7 mouse cellular contexts compared by ENCODE assay signal in the genomic region with DNA sequence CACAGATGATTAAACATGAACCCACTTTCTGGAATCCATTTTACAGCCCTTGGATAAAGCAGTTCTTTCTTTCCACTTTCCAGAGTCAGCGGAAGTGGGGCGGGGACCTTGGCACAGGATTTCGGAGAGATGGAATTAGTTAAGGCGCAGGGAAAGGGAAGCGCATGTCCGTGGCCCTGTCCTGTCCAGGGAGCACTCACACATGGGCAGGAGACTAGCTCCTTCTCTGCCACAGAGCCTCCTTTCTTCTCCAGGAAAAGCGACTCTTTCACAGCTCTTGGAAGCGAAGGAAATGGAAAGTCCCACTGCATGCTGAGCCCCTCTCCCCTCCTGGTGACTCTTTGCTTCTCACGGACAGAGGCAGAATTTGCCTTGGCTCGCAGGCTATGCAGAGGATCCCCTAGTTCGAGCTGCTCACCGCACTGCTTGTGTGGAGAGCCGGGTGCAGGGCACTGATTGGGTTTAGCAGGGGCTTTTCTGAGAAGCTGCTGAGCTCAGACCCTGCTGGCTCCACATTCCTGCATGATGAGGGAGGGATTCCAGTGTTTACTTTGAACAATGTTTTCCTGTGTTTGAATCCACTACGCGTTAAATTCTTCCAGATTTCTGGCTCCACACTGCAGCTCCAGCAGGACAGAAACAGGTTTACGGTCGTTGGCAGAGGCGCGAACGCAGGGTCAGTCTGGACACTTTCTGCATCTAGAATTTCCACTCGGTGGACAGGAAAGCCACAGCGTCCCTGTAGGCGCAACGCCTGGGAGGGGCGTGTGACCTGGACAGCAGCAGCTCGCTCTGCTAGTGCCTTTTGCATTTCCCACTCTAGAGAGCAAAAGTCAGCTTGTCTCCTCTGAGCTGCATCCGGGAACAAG. TPM values are rescaled to one million over a fixed set of nuclear protein-coding genes. Genes with fewer than 3 reads are reported as not detected.
DNase-seq lines count a peak whose midpoint lies in the region; ATAC-seq and TF ChIP-seq lines count a peak whose summit lies in the region.

No protein-coding gene starts in this region.

- H3K27me3 ChIP-seq in embryonic facial prominence, embryonic 10.5 days (replicated peaks; ENCODE audit: low read depth, poor library complexity, severe bottlenecking): no peaks in the 10 kb centered on the region; the same call in 1 of the 2 replicates
- no peaks in the 10 kb centered on the region for H3K27me3 ChIP-seq in intestine, embryonic 15.5 days (replicated peaks)
- no peaks in the 10 kb centered on the region for H3K27me3 ChIP-seq in limb, embryonic 12.5 days
- no peaks in the 10 kb centered on the region for H3K27me3 ChIP-seq in midbrain, postnatal 0 days (ENCODE audit: insufficient read depth, low read length)

- peak; percentile 63 for DNase-seq in ZHBTc4 (ENCODE audit: low read depth, low spot score)
- DNase-seq in embryonic facial prominence, embryonic 10.5 days (ENCODE audit: low spot score): peak; percentile 78
- DNase-seq in gastrocnemius, postnatal 4 days (ENCODE audit: low spot score in 2 of 2): peak; percentile 46 to 83
- DNase-seq in midbrain, postnatal 0 days (ENCODE audit: low spot score): peak; percentile 71
- no peak for DNase-seq in thymus, postnatal 25 days

- H3K4me2 ChIP-seq in intestine, embryonic 15.5 days (replicated peaks): peak overlapping the region; percentile 60
- H3K4me2 ChIP-seq in limb, embryonic 12.5 days: peak overlapping the region; percentile 54
- peak overlapping the region; percentile 45 for H3K4me2 ChIP-seq in midbrain, postnatal 0 days (ENCODE audit: low read depth, low read length, poor library complexity, severe bottlenecking)

- no peaks in the 10 kb centered on the region for H3K9me3 ChIP-seq in embryonic facial prominence, embryonic 10.5 days
- H3K9me3 ChIP-seq in intestine, embryonic 15.5 days: no peaks in the 10 kb centered on the region
- H3K9me3 ChIP-seq in limb, embryonic 12.5 days: no peaks in the 10 kb centered on the region
- no peaks in the 10 kb centered on the region for H3K9me3 ChIP-seq in midbrain, postnatal 0 days (ENCODE audit: low read length)

- no peak for TF ChIP-seq CTCF in midbrain, postnatal 0 days (IDR thresholded peaks at IDR 0.05)

- 2% methylated on average over 27 of the region's 27 CpGs for WGBS in embryonic facial prominence, embryonic 10.5 days
- WGBS in intestine, embryonic 15.5 days: 4% methylated on average over 27 of the region's 27 CpGs
- 2% methylated on average over 27 of the region's 27 CpGs for WGBS in limb, embryonic 12.5 days
- WGBS in midbrain, postnatal 0 days: 6% methylated on average over 27 of the region's 27 CpGs

- H3K4me1 ChIP-seq in embryonic facial prominence, embryonic 10.5 days: peaks cover 24% of the 10 kb centered on the region
- peaks cover 16% of the 10 kb centered on the region for H3K4me1 ChIP-seq in intestine, embryonic 15.5 days (replicated peaks)
- peaks cover 28% of the 10 kb centered on the region for H3K4me1 ChIP-seq in limb, embryonic 12.5 days (replicated peaks)
- peaks cover 3% of the 10 kb centered on the region; the same call in 1 of the 2 replicates for H3K4me1 ChIP-seq in midbrain, postnatal 0 days (ENCODE audit: insufficient read depth, low read length)

- H3K36me3 ChIP-seq in embryonic facial prominence, embryonic 10.5 days (replicated peaks): no peaks in the 10 kb centered on the region
- no peaks in the 10 kb centered on the region for H3K36me3 ChIP-seq in intestine, embryonic 15.5 days
- H3K36me3 ChIP-seq in limb, embryonic 12.5 days: no peaks in the 10 kb centered on the region
- H3K36me3 ChIP-seq in midbrain, postnatal 0 days (ENCODE audit: insufficient read depth, low read length): no peaks in the 10 kb centered on the region

- peak overlapping the region; percentile 92 for H3K27ac ChIP-seq in embryonic facial prominence, embryonic 10.5 days (replicated peaks)
- peak overlapping the region; percentile 90 for H3K27ac ChIP-seq in intestine, embryonic 15.5 days
- H3K27ac ChIP-seq in limb, embryonic 12.5 days: peak overlapping the region; percentile 97
- H3K27ac ChIP-seq in midbrain, postnatal 0 days (ENCODE audit: low read depth, low read length): peak overlapping the region; percentile 59

- peak; percentile 89 for ATAC-seq in intestine, embryonic 15.5 days
- ATAC-seq in limb, embryonic 12.5 days (ENCODE audit: insufficient number of reproducible peaks, insufficient read depth, low FRiP score, low TSS enrichment, low read depth): peak; percentile 96
- ATAC-seq in midbrain, postnatal 0 days (ENCODE audit: low FRiP score): peak; percentile 80

- peak overlapping the region; percentile 12; the same call in 1 of the 2 replicates for H3K9ac ChIP-seq in intestine, embryonic 15.5 days
- H3K9ac ChIP-seq in limb, embryonic 12.5 days (replicated peaks): peak overlapping the region; percentile 44
- H3K9ac ChIP-seq in midbrain, postnatal 0 days (replicated peaks; ENCODE audit: low read length, poor library complexity, severe bottlenecking): 0 out of 2 replicates have a peak overlapping the region, but pooled peaks have one; percentile 25

- peak overlapping the region; percentile 50 for H3K4me3 ChIP-seq in embryonic facial prominence, embryonic 10.5 days
- H3K4me3 ChIP-seq in intestine, embryonic 15.5 days (replicated peaks): peak overlapping the region; percentile 21
- H3K4me3 ChIP-seq in limb, embryonic 12.5 days (replicated peaks): peak overlapping the region; percentile 28
- peak overlapping the region; percentile 3; the same call in 1 of the 2 replicates for H3K4me3 ChIP-seq in midbrain, postnatal 0 days (ENCODE audit: low read depth, low read length)

RNA-seq across cellular contexts. Expression of a gene that starts 16.0 kb away (rescaled TPM):
- 0.29 TPM in 1 of 2 replicates, not detected in the other for polyA plus RNA-seq in embryonic facial prominence, embryonic 10.5 days (2016; fragmentation: Nextera tagmentation; extraction: Ambion mirVana)
- under 1 TPM in 1 of 2 experiments, not detected in 1; 0.66 TPM for total RNA-seq in gastrocnemius, postnatal 4 days (2021)
- polyA plus RNA-seq in intestine, embryonic 15.5 days (2015; fragmentation: Nextera tagmentation; extraction: Ambion mirVana): not detected in 2 replicates
- polyA plus RNA-seq in limb, embryonic 12.5 days (2016; fragmentation: Nextera tagmentation; extraction: Ambion mirVana): not detected in 2 replicates
- total RNA-seq in midbrain, postnatal 0 days (2014; rRNA removed): not detected in 2 replicates
- not detected in 2 replicates for polyA plus RNA-seq in midbrain, postnatal 0 days (2015; fragmentation: Nextera tagmentation; extraction: Ambion mirVana)
